Mouse (Mus musculus): ENCODE data around the gene Urgcp. TPM values are rescaled to one million over a fixed set of nuclear protein-coding genes. Genes with fewer than 3 reads are reported as not detected.

Urgcp gene
- polyA plus RNA-seq, 1 experiment, result 34.4 TPM

DNA sequence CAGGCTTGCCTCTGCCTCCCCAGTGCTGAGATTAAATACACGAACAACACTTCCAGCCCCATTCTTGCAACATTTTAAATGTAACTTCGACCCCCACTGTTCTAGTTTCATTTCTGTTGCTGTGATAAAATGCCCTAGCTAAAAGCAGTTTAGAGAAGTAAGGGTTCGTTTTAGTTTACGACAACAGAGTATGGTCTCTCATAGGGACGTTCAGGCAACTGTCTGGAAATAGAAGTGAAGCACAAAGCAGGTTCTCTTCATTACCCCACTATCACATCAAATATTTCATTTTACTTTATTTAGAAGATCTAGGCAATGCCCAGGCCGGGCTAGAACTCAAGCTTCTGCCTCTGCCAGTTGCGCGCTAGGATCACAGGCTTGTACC lies 25.5 kb upstream of the Urgcp start:
- DNase-seq (ENCODE audit: extremely low spot score in 1 of 2, low spot score in 1 of 2), result no peak

DNA sequence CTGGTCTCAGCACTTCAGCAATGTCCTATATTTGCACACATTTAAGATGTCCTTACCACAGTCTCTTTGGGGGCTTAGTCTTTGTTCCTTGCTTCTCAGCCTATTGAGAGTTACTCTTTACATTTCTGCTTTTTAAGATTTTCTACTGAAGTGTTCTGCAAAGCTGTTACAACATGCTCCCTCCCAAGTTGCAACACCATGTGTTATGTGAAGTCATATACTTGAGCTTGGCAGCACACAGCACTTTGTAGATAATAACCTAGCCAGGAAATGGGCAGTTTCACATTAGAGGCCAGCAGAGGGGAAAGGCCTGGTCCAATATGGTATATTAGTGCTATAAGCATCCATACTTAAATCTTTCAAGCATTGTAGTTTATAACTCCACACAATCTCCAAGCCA lies 23.6 kb upstream of the Urgcp start:
- DNase-seq (ENCODE audit: extremely low spot score in 1 of 2, low spot score in 1 of 2), result no peak

DNA sequence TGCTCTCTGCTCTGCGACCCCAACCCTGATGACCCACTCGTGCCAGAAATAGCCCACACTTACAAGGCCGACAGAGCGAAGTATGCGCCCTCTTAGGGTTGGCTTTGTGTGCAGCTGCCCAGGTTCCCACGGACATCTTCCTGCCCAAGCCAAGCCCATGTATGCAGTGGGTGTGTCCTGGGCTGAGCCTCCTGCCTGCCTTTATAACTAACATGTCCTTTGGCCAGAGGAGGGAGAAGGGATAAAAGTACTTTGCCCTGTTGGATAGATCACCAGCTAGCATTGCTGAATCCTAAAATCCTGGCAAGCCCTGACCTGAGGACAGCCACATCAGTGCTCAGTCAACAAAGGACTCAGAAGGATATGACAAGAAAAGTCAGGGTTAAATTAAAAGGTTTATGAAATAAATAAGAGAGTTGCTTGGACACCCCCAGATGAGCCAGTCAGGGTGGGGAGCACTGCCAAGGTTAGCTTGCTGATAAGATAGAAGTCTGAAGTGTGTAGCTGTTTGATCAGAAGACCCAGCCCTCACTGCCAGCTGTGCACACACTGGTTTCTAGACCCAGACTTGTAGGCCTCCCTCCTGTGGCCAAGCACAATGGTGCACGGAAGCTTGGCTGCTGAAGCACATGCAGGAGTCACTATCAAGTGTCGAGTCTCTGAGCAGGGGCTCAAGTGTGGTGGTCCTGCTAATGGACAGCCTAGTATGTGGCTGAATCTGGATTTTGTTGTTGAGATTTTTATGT lies 20.2 kb upstream of the Urgcp start:
- no peak for DNase-seq (ENCODE audit: extremely low spot score in 1 of 2, low spot score in 1 of 2)

DNA sequence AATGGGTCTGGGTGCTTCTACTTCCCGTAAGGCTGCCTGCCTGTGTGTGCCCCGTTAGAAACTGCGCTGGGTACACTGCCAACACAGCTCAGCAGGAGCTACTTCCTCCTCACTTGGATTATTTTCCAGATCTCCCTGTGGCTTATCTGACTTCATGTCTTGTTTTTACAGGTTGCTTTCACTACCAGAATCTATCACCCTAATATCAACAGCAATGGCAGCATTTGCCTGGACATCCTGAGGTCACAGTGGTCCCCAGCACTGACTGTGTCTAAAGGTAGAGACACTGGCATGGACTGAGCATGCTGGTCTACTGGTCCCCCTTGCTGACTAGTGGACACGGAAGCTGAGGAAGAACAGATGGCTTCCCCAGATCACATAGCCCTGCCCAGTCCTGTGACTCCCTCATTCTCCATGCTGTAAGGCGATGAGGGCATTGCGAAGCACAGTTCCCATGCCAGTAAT lies 17.9 kb upstream of the Urgcp start:
- no peak for DNase-seq (ENCODE audit: extremely low spot score in 1 of 2, low spot score in 1 of 2)

DNA sequence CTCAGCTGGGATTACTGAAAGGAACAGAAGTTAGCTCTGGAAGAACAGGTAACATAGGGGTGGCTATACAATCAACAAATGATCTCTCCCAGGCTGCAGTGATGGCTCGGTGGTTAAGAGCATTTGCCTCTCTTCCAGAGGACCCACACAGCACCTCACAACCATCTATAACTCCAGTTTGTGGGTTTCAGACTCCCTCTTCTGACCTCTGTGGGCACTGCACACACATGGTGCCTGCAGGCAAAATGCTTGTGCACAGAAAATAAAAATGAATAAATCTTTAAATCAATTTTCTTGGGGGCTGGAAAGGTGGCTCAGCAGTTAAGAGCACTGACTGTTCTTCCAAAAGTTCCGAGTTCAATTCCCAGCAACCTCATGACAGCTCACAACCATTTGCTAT lies 16.3 kb upstream of the Urgcp start:
- no peak for DNase-seq (ENCODE audit: extremely low spot score in 1 of 2, low spot score in 1 of 2)

DNA sequence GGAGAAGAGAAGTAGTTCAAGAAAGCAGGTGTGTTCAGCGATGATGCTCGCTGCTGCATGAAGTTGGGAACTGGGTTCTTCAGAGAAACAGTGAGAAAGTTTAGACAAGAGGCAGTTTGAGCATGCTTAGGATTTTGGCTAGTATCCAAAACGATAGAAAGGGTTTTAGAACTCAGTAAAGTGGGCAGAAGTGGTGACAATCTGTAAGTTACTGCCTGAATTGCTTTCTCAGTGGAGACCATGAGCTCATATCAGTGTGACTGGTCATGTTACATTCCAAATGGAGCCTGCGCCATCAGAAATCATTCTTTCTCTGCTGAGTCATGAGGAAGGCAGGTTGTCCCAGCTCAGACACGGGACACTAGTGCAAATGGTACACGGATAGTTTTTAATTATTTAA lies 3.8 kb upstream of the Urgcp start:
- no peak for DNase-seq (ENCODE audit: extremely low spot score in 1 of 2, low spot score in 1 of 2)

DNA sequence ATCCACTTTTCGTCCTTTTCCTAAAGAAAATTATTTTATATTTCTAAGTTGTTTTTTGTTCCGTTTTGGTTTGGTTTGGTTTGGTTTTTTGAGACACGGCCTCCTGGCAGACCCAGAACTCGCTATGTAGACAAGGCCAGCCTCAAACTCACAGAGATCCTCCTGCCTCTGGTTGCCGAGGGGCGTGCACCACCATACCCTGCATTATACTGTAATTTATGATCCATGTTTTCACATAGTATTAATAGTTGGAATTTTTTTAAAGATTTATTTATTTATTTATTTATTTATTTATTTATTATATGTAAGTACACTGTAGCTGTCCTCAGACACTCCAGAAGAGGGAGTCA lies 432 bp upstream of the Urgcp start:
- no peak for DNase-seq (ENCODE audit: extremely low spot score in 1 of 2, low spot score in 1 of 2)

DNA sequence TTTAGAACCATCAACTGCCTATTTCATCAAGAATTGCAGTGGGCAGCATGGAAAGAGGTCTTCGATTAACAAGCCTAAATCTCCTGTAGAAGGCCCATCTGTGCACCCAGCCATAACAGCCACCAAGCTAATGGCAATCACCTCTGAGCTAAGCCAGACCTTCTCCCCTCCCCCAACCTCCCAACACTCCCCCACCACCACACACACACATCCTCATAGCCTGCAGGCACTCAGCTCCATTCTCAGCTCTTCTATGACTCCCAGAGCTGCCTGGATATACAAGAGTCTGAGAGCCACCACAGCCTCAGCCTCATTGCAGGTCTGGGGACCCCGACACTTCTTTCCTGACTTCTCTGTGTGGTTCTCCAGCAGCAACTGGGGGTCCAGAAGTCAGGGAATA lies 8.4 kb downstream of the Urgcp start:
- DNase-seq (ENCODE audit: extremely low spot score in 1 of 2, low spot score in 1 of 2), result no peak

DNA sequence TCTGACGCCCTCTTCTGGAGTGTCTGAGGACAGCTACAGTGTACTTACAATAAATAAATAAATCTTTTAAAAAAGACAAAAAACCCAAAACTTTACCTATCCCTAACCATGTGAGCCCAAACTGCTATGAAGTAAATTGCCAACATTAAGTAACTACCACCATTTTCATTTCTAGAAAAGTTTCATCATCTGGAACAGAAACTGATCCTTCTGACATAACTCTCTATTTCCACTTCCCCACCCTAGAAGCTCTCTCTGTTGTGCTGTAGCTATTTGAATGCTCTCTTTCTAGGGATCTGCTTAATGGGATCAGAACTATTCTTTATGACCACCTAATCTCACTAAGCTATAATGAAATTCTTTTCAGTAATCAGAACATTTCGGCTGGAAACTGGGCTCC lies 17.2 kb downstream of the Urgcp start:
- DNase-seq (ENCODE audit: extremely low spot score in 1 of 2, low spot score in 1 of 2), result no peak

DNA sequence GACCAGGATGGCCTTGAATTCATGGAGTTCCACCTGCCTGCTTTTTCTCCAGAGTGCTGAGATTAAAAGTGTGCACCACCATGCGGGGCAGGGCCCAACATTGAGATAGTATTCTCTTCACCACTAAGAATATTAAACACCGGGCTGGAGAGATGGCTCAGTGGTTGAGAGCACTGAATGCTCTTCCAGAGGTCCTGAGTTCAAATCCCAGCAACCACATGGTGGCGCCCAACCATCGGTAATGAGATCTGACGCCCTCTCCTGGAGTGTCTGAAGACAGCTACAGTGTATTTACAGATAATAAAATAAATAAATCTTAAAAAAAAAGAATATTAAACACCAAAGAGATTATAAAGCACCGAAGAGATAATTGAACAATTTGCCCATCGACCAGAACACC lies 20.1 kb downstream of the Urgcp start:
- no peak for DNase-seq (ENCODE audit: extremely low spot score in 1 of 2, low spot score in 1 of 2)

DNA sequence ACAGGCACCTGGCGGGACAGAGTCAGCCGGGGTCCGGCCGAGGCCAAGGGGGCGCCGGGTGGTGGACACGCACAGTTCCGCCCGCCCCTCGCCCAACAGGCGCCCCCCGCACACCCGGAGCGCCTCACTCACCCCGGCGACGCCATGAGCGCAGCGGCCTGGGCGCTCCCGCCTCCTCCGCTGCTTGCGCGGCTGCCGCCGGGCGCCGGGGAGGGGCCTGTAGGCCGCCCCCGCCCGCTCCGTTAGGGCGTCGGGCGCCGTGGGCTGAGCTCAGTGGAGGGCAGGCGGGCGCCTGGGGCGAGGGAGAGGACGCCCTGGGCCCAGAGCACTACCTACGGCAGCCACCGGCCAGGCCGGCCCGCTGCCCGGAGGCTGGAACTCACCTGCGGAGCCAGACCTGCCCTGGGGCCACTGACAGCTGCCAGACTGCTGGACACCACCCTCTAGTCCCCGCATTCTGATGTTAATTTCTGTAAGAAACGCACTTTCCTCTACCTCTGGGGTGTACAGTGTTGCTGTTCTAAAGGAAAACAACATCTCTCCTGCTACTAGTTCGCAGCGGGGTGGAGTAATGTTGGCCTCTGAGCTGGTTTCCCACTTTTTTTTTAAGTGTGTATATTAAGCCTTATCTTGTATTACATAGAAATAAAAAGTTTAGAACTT lies 21.1 kb downstream of the Urgcp start:
- peak; percentile 23 to 79 for DNase-seq (ENCODE audit: extremely low spot score in 1 of 2, low spot score in 1 of 2)

DNA sequence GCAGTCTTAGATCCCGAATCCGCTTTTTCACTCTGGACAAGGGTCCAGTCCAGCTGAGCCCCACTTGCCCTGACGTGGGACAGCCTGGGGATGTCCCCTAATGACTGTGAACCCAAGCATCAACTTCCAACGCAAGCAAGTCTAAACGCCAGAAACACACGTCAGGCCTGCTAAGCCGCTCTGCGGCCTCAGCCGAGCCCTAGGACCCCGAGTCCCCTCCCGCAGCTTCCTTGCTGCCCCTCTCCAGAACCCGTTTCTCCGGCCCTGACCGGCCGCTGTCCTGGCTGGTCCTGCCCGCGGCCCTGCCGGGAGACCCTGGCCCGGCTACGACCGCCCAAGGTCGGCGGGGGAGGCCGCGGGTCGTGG lies 21.6 kb downstream of the Urgcp start:
- no peak for DNase-seq (ENCODE audit: extremely low spot score in 1 of 2, low spot score in 1 of 2)

DNA sequence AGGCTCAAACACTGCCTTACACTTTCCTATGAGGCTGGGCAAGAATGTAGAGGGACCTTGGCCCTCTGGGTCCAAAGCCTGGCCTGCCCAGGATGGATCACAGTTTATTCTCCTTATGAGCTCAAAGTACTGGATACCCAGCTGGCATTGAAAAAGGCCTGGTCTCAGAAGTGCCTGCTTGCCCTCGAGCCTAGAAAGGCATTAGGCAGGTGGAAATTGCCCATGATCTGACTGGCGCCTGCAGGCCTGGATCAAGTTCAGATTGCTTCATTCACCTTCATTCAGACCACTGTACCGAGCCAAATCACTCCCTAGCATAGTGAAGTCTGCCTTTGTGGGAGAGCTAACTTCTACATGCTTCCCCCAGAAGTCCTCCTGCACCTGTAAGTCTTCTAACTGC lies 22.3 kb downstream of the Urgcp start:
- no peak for DNase-seq (ENCODE audit: extremely low spot score in 1 of 2, low spot score in 1 of 2)

DNA sequence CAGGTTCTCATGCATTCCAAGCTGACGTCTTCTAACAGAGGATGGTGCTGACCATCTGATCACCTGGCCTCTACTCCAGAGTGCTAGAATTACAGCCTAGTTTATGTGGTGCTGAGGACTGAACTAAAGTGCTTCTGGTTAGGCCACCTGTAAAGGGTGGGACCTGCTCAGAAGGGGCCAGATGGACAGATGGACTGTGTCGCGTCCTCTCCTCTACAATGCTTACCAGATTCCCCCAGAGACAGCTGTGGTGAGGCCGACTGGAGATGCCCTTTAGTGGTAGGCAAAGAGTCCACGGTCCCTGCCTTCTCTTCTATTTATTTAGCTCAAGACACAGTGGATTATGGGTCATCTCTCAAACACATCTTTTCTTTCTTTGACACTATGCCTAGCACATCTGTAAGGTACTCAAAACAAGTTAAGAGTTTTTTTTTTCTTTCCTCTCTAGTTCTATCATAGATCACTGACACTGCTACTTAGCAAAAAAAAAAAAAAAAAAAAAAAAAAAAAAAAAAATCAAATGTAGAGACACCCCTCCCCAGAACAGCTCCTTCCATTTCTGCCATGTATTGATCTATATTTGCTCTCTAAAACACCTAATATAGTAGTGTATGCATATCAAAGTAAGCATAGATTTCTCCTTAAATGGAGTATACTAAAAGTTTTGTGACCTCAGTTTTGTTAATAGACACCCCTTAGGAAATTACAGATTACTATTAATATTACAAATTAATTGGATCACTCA lies 23.1 kb downstream of the Urgcp start:
- no peak for DNase-seq (ENCODE audit: extremely low spot score in 1 of 2, low spot score in 1 of 2)

DNA sequence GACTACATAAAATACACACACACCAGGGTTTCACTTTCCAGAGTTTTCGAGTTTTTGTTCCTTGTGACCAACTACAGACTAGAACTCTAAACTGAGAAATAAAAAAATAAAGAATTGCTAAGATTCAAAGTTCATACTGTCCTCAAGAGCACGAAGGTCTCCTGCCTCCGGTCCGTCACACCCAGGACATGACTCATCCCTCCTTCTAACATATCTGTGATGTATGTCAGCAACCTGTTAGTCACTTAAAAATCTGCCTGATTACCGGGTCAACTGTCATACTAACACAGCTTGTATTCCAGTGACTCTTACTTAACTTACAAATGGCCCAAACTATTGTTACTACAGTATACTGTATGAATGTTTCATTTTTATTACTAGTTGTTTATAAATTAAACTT lies 25.0 kb downstream of the Urgcp start:
- no peak for DNase-seq (ENCODE audit: extremely low spot score in 1 of 2, low spot score in 1 of 2)

DNA sequence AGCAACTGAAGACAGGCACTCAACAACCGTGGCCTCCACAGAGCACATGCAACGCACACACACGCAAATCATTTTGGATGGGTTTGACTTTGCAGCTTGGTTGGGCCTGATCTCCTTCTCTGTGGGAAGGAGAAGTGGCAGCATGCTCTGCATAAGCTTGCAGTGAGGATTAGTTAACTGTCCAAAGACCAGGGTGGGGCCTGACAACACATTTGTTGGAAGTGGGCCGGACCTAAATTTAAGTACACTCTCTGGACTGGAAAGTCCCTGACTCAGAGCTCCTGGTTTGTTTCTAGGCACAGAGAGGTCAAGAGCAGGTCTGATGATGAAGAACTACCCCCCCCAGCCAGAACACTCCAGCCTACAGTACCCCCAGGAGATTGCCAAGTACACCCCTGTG lies 27.9 kb downstream of the Urgcp start:
- no peak for DNase-seq (ENCODE audit: extremely low spot score in 1 of 2, low spot score in 1 of 2)

DNA sequence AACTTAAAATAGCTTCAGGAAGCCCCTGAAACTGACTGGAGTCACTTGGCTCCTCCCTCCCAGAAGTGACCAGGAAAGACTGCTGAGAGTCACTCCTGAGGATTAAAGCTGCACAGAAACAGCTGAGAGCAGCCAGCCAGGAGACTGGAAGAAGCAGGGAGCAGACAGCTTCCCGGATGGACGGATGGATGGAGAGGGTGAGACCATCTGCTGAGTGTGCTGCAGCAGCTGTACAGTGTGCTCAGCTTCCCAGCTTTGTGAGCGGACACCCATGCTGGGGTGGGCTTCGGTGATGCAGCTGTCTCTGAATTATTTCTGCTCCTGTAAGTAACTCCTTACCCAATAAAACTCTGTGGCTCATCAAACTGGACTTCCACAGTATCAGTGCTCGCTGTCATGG lies 29.8 kb downstream of the Urgcp start:
- no peak for DNase-seq (ENCODE audit: extremely low spot score in 1 of 2, low spot score in 1 of 2)

DNA sequence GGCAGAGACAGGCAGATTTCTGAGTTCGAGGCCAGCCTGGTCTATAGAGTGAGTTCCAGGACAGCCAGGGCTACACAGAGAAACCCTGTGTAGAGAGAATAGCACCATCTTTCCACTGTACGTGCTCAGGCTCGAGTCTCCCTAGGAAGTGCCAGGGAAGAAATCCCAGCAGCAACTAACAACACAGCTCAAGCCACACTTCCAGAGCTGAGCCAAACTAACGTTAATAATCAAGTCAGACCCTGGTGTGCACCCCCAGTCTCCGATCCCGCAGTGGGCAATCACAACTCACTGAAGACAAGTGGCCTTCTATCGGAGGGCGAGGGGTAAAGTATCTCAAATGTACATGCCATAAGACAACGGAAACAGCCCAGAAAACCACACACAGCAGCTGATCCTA lies 32.6 kb downstream of the Urgcp start:
- DNase-seq (ENCODE audit: extremely low spot score in 1 of 2, low spot score in 1 of 2), result no peak

DNA sequence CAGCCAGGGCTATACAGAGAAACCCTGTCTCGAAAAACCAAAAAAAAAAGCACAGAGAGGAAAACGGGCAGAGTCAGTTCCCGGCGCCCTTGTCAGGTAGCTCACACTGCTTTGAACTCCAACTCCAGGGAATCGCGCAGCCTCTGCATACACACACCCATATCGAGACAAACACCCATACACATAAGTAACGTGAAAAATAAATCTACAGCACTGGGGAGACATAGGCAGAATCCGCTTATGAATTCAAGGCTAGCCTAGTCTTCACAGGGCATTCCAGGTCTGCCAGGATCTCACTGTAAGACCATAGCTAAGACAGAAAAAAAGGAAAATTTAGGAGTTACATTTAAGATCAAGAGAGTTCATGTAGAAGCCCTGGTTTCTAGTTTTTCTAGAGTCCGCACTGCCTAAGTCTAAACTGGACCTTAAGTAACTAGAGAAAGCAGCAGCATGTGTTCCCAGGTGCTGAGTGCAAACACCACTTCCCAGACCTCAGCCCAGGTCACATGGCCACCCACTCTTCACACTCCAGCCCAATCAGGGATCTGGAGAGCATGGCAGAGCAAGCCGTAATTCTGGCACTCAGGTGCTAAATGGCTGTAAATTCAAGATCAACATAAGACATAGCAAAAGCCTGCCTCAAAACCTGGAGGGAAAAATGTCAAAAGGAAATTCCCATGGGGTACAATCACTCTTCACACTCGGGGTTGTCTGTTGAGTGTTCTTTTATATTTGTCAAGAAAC lies 43.4 kb downstream of the Urgcp start:
- no peak for DNase-seq (ENCODE audit: extremely low spot score in 1 of 2, low spot score in 1 of 2)

DNA sequence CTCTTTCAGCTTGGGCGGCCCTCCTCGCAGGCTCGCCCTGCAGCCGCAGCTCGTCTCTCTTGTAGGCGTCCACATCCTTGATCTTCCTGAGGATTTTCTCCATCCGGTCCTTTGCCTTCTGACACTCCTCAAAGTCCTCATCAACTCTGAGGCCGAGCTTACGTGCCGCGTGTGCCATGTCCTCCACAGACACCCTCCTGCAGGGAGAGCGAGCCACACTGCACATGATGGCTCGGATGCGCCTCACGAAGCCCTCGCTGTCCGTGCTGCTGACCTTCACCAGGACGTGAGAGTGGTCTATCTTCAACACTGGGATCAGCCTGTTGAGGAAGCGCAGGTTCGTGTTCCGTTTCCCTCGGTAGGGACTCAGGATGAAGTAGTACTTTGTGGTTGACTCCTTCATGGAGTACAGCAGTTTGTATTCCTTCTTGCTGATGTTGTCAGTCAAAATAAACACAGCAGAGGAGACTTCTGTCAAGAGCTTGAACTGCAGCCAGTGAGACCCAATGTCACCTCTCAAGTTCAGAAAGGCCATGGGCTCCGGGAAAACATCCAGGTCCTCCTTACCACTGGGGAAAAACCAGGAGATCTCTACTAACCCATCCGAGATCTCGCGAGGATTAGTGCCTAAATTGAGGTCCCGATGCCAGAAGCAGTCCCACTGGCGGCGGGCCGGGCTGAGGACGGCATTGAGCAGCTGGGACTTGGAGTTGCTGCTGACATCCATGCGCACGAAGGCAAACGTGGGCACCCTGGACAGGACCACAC lies 45.1 kb downstream of the Urgcp start:
- no peak for DNase-seq (ENCODE audit: extremely low spot score in 1 of 2, low spot score in 1 of 2)

DNA sequence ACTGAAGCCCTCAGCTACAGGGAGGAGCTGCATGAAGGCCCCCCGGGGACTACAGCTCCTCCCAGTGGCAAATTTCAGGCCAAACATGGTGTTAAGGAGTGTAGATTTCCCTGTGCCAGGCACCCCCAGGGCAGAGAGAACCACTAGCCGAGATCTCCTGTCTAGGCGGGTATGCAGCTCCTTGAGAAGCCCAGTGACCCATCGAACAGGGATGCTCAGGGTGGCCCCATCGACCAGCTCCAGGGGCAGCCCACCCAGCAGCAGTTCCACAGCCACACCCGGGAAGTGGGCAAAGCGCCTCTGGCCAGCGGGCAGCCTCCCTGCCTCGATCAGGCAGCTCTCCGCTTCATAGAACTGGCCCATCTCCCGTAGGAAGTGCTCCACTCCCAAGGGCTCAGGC lies 45.9 kb downstream of the Urgcp start:
- DNase-seq (ENCODE audit: extremely low spot score in 1 of 2, low spot score in 1 of 2), result no peak

Data from frontal cortex, adult 2 months (tissue).